Mouse (Mus musculus) MEL (cell line): ENCODE results near the gene Pip4k2c. TPM values are rescaled to one million over a fixed set of nuclear protein-coding genes. Genes with fewer than 3 reads are reported as not detected.
"Not testable (repeated sequence)": the region's sequence is repeated elsewhere in the genome, so short reads cannot be mapped to it uniquely, and the experiment has no call there.

Experiments
- DNase-seq: peaks from one replicate; pipeline ENCODE4 v3.0.0; 2011; ENCODE audit warnings: low read depth, low spot score
- H3K27ac ChIP-seq: 2 replicates; pipeline ENCODE4 v1.5.1; 2012; ENCODE audit warnings: low read depth, mild to moderate bottlenecking, control low read depth, low read length, moderate library complexity; ENCODE audit not compliant: control insufficient read depth
- H3K27me3 ChIP-seq, 2 experiments: fragments of 150-350 bp in 1 of 2; sonication (generic) in 1 of 2; 2 replicates each; pipeline ENCODE4 v1.6.1; 2012; ENCODE audit warnings: low read length in 2 of 2, mild to moderate bottlenecking in 2 of 2, improper control_type of control experiment in 1 of 2, moderate library complexity in 1 of 2; ENCODE audit not compliant: insufficient read depth in 2 of 2, control insufficient read depth in 1 of 2
- H3K36me3 ChIP-seq, 2 experiments: 2 replicates each; pipeline ENCODE4 v1.6.1; 2012 to 2014; ENCODE audit warnings: low read length in 2 of 2, improper control_type of control experiment in 1 of 2, inconsistent platforms in 1 of 2, mild to moderate bottlenecking in 1 of 2; ENCODE audit not compliant: insufficient read depth in 2 of 2, control insufficient read depth in 1 of 2
- H3K4me1 ChIP-seq, 2 experiments: fragments of 150-350 bp in 1 of 2; sonication (generic) in 1 of 2; 2 replicates each; pipeline ENCODE4 v1.6.1; 2012; ENCODE audit warnings: low read length in 2 of 2, improper control_type of control experiment in 1 of 2, mild to moderate bottlenecking in 1 of 2; ENCODE audit not compliant: insufficient read depth in 2 of 2, control insufficient read depth in 1 of 2
- H3K4me3 ChIP-seq, 2 experiments: fragments of 150-350 bp in 1 of 2; sonication (generic) in 1 of 2; 2 replicates each; pipeline ENCODE4 v1.5.1; 2012; ENCODE audit warnings: low read depth in 2 of 2, low read length in 2 of 2, mild to moderate bottlenecking in 2 of 2, moderate library complexity in 2 of 2, control low read depth in 1 of 2, improper control_type of control experiment in 1 of 2; ENCODE audit not compliant: control insufficient read depth in 1 of 2, insufficient read depth in 1 of 2
- H3K79me2 ChIP-seq: 2 replicates; pipeline ENCODE4 v1.6.1; 2012; ENCODE audit warnings: mild to moderate bottlenecking, low read length, moderate library complexity; ENCODE audit not compliant: control insufficient read depth, poor library complexity, insufficient read depth
- H3K9ac ChIP-seq: 2 replicates; pipeline ENCODE4 v1.6.1; 2012; ENCODE audit warnings: low read depth, mild to moderate bottlenecking, control low read depth, low read length, moderate library complexity; ENCODE audit not compliant: control insufficient read depth, poor library complexity, severe bottlenecking
- H3K9me3 ChIP-seq: fragments of 150-350 bp; sonication (generic); replicated peaks from 2 replicates; pipeline ENCODE4 v1.6.1; 2012; ENCODE audit warnings: mild to moderate bottlenecking, low read length, improper control_type of control experiment, moderate library complexity; ENCODE audit not compliant: insufficient read depth
- CHD1 ChIP-seq: IDR thresholded peaks from 2 replicates; pipeline ENCODE4 v1.6.1; 2012; ENCODE audit warnings: low read depth, mild to moderate bottlenecking, inconsistent platforms, low read length, improper control_type of control experiment
- CTCF ChIP-seq, 3 experiments: IDR thresholded peaks in 2 of 3; conservative IDR thresholded peaks in 1 of 3; 2 replicates each; pipeline ENCODE4 v1.5.1; 2011 to 2012; ENCODE audit warnings: low read length in 3 of 3, low read depth in 2 of 3, mild to moderate bottlenecking in 2 of 3, improper control_type of control experiment in 1 of 3, inconsistent platforms in 1 of 3, mixed read lengths in 1 of 3, moderate library complexity in 1 of 3; ENCODE audit not compliant: control insufficient read depth in 1 of 3, insufficient read depth in 1 of 3, poor library complexity in 1 of 3, severe bottlenecking in 1 of 3
- ETS1 ChIP-seq: IDR thresholded peaks from 2 replicates; pipeline ENCODE4 v1.6.1; 2012; ENCODE audit warnings: low read depth, mild to moderate bottlenecking, inconsistent platforms, low read length, improper control_type of control experiment, moderate library complexity
- GATA1 ChIP-seq: IDR thresholded peaks from 2 replicates; pipeline ENCODE4 v1.6.1; 2011; ENCODE audit warnings: low read depth, low read length, improper control_type of control experiment
- JUND ChIP-seq: IDR thresholded peaks from 2 replicates; pipeline ENCODE4 v1.6.1; 2011; ENCODE audit warnings: low read depth, mild to moderate bottlenecking, improper control_type of control experiment, low read length
- KAT2A ChIP-seq: conservative IDR thresholded peaks from 2 replicates; pipeline ENCODE4 v1.6.1; 2012; ENCODE audit warnings: low read depth, low read length, improper control_type of control experiment, inconsistent platforms
- MAX ChIP-seq: IDR thresholded peaks from 2 replicates; pipeline ENCODE4 v1.6.1; 2011; ENCODE audit warnings: low read length, improper control_type of control experiment
- MAZ ChIP-seq: IDR thresholded peaks from 2 replicates; pipeline ENCODE4 v1.6.1; 2012; ENCODE audit warnings: low read depth, mild to moderate bottlenecking, inconsistent platforms, low read length, improper control_type of control experiment
- MEF2A ChIP-seq: IDR thresholded peaks from 2 replicates; pipeline ENCODE4 v1.6.1; 2014; ENCODE audit warnings: low read depth, mild to moderate bottlenecking, inconsistent platforms, low read length, improper control_type of control experiment; ENCODE audit not compliant: poor library complexity, insufficient replicate concordance, severe bottlenecking; ENCODE audit errors: extremely low read depth
- MXI1 ChIP-seq: IDR thresholded peaks from 2 replicates; pipeline ENCODE4 v1.6.1; 2011; ENCODE audit warnings: mild to moderate bottlenecking, low read depth, low read length, improper control_type of control experiment
- MYC ChIP-seq: IDR thresholded peaks from 2 replicates; pipeline ENCODE4 v1.6.1; 2011; ENCODE audit warnings: low read depth, mild to moderate bottlenecking, low read length, improper control_type of control experiment, moderate library complexity
- NELFE ChIP-seq: IDR thresholded peaks from 2 replicates; pipeline ENCODE4 v1.6.1; 2011; ENCODE audit warnings: low read depth, low read length, improper control_type of control experiment
- POLR2A ChIP-seq, 2 experiments: IDR thresholded peaks; 2 replicates each; pipeline ENCODE4 v1.6.1; 2011 to 2012; ENCODE audit warnings: low read length in 2 of 2, mild to moderate bottlenecking in 2 of 2, control low read depth in 1 of 2, improper control_type of control experiment in 1 of 2, low read depth in 1 of 2, moderate library complexity in 1 of 2; ENCODE audit not compliant: control insufficient read depth in 1 of 2, insufficient read depth in 1 of 2, poor library complexity in 1 of 2
- POLR2AphosphoS5 ChIP-seq: IDR thresholded peaks from 2 replicates; pipeline ENCODE4 v1.6.1; 2012; ENCODE audit warnings: low read depth, borderline replicate concordance, mild to moderate bottlenecking, inconsistent platforms, low read length, moderate library complexity, mixed read lengths
- SIN3A ChIP-seq: IDR thresholded peaks from 2 replicates; pipeline ENCODE4 v1.6.1; 2012; ENCODE audit warnings: low read length, improper control_type of control experiment, inconsistent platforms
- SMC3 ChIP-seq: IDR thresholded peaks from 2 replicates; pipeline ENCODE4 v1.6.1; 2011; ENCODE audit warnings: low read depth, low read length, improper control_type of control experiment
- TBP ChIP-seq: IDR thresholded peaks from 2 replicates; pipeline ENCODE4 v1.8.0; 2011; ENCODE audit warnings: low read depth, low read length, improper control_type of control experiment
- UBTF ChIP-seq: IDR thresholded peaks from 2 replicates; pipeline ENCODE4 v1.6.1; 2012; ENCODE audit warnings: low read depth, mild to moderate bottlenecking, inconsistent platforms, low read length, improper control_type of control experiment, moderate library complexity, borderline replicate concordance; ENCODE audit not compliant: insufficient read depth
- USF1 ChIP-seq: IDR thresholded peaks from 2 replicates; pipeline ENCODE4 v1.6.1; 2014; ENCODE audit warnings: low read depth, mild to moderate bottlenecking, inconsistent platforms, low read length, improper control_type of control experiment, moderate library complexity
- USF2 ChIP-seq, 2 experiments: IDR thresholded peaks; 2 replicates each; pipeline ENCODE4 v1.6.1; 2011 to 2012; ENCODE audit warnings: improper control_type of control experiment in 2 of 2, low read length in 2 of 2, borderline replicate concordance in 1 of 2, inconsistent platforms in 1 of 2, low read depth in 1 of 2, mild to moderate bottlenecking in 1 of 2; ENCODE audit not compliant: insufficient read depth in 1 of 2
- ZC3H11A ChIP-seq: IDR thresholded peaks from 2 replicates; pipeline ENCODE4 v1.6.1; 2012; ENCODE audit warnings: low read depth, mild to moderate bottlenecking, inconsistent platforms, low read length, improper control_type of control experiment
- ZMIZ1 ChIP-seq: IDR thresholded peaks from 2 replicates; pipeline ENCODE4 v1.6.1; 2012; ENCODE audit warnings: low read depth, mild to moderate bottlenecking, inconsistent platforms, low read length, improper control_type of control experiment, moderate library complexity
- ZNF384 ChIP-seq: IDR thresholded peaks from 2 replicates; pipeline ENCODE4 v1.6.1; 2012; ENCODE audit warnings: low read depth, mild to moderate bottlenecking, inconsistent platforms, low read length, improper control_type of control experiment
- polyA plus RNA-seq, 2 experiments: library from polyadenylated mRNA; stranded (reverse) in 1 of 2; unstranded in 1 of 2; fragments of >175 nt in 1 of 2; fragments of >200 nt in 1 of 2; gene quantifications; 2 replicates each; pipeline versions ENCODE4 v1.2.1 to v1.2.4; 2012; ENCODE audit warnings: low replicate concordance in 2 of 2, low read depth in 1 of 2; ENCODE audit not compliant: insufficient read length in 2 of 2, insufficient read depth in 1 of 2, missing spikeins in 1 of 2
- total RNA-seq: library from RNA; depleted of rRNA; stranded (reverse); fragments of 300-350 nt; gene quantifications from 2 replicates; pipeline ENCODE4 v1.2.3, GENCODE M21; 2012

Gene Pip4k2c
- total and polyA plus RNA-seq, 3 experiments: 31.9 to 58.2 TPM; not detected in 1

- TF ChIP-seq CTCF (IDR thresholded peaks at IDR 0.05 in 2 of 3, conservative IDR thresholded peaks at IDR 0.05 in 1 of 3; ENCODE audit: control insufficient read depth in 1 of 3, insufficient read depth in 1 of 3, low read depth in 2 of 3, low read length in 3 of 3, poor library complexity in 1 of 3, severe bottlenecking in 1 of 3) (peak; percentile 89 to 97 (median 91)), USF2 (IDR thresholded peaks at IDR 0.05; ENCODE audit: borderline replicate concordance in 1 of 2, insufficient read depth in 1 of 2, low read depth in 1 of 2, low read length in 2 of 2) (no peak), SMC3 (peak; percentile 85), JUND (no peak), ETS1 (0 out of 2 replicates have a peak, but pooled peaks have one; percentile 4), POLR2A (IDR thresholded peaks at IDR 0.05; ENCODE audit: control insufficient read depth in 1 of 2, insufficient read depth in 1 of 2, low read depth in 1 of 2, low read length in 2 of 2, poor library complexity in 1 of 2) (peak in 1 of 2 experiments; percentile 34; a peak in 1 of 4 replicates), ZC3H11A (peak; percentile 63), ZMIZ1 (no peak), MAZ (peak; percentile 66), MEF2A (no peak), SIN3A (no peak), MAX (peak; percentile 19; the same call in 1 of the 2 replicates), UBTF (peak; percentile 98; the same call in 1 of the 2 replicates), POLR2AphosphoS5 (no peak), USF1 (no peak), GATA1 (no peak), CHD1 (no peak), MYC (no peak), MXI1 (no peak; the same call in 1 of the 2 replicates)
These were observed 46.6 kb downstream of the Pip4k2c start, which contains the start of gene B4galnt1 (continued) for GRCm38 (mm10) chr10:127164631-127165353.

- Histone ChIP-seq H3K36me3 (peaks cover 2 to 15% of the 10 kb centered on the region in 2 experiments; a peak in 2 of 4 replicates), H3K27ac (peak overlapping the region; percentile 88), H3K79me2 (peaks cover 26% of the 10 kb centered on the region), H3K9me3 (no peaks in the 10 kb centered on the region), H3K27me3 (no peaks in the 10 kb centered on the region), H3K9ac (peak overlapping the region; percentile 91), H3K4me1 (peaks cover 2 to 19% of the 10 kb centered on the region in 2 experiments; a peak in 3 of 4 replicates), H3K4me3 (peak overlapping the region; percentile 67 to 68)
- TF ChIP-seq KAT2A (no peak), SIN3A (no peak), NELFE (no peak), ZNF384 (no peak), TBP (peak; percentile 94)
- DNase-seq: no peak
These were observed 47.2 kb downstream of the Pip4k2c start for GRCm38 (mm10) chr10:127164190-127164589.

GRCm38 (mm10) chr10:127162771-127163261, 48.6 kb downstream of the Pip4k2c start:
- DNase-seq, H3K9me3 ChIP-seq, H3K4me3 ChIP-seq, H3K27ac ChIP-seq, H3K27me3 ChIP-seq, H3K9ac ChIP-seq: not testable (repeated sequence)
- peaks cover 0 to 15% of the 10 kb centered on the region in 2 experiments; a peak in 2 of 4 replicates for H3K36me3 ChIP-seq
- peaks cover 2 to 23% of the 10 kb centered on the region in 2 experiments; a peak in 3 of 4 replicates for H3K4me1 ChIP-seq
- peaks cover 24% of the 10 kb centered on the region for H3K79me2 ChIP-seq
